Mouse (Mus musculus): ENCODE results near the gene Mif. TPM values are rescaled to one million over a fixed set of nuclear protein-coding genes. Genes with fewer than 3 reads are reported as not detected.
"Not testable (repeated sequence)": the region's sequence is repeated elsewhere in the genome, so short reads cannot be mapped to it uniquely, and the experiment has no call there.

The Mif gene
- total and polyA plus RNA-seq, 3 experiments, result 200 to 556 (median 220) TPM

DNA sequence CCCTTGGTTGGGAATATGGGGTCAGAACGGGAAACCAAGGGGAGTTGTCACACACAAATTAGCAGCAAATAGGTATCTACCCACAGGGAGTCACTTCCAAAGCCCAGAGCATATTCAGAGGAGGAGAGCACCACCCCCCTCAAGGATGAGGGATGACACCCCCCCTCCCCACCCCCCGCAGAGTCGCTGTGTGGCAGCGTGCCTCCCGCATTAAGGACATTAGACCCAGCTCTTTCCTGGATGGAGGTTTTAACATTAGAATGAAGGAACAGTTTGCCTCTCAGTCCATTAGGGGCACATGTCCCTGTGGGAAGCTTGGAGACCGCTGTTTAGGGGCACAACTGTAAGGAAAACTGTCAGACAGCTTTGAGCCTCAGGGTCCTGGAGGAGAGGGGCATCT lies 9.0 kb downstream of the Mif start:
- no peak overlapping the region for H3K27ac ChIP-seq
- no peak overlapping the region for H3K4me3 ChIP-seq
- intact Hi-C loops (cut with DNase I), result no loop called here
- H3K27me3 ChIP-seq (ENCODE audit: control insufficient read depth, insufficient read depth, low read length), result no peaks in the 10 kb centered on the region
- H3K36me3 ChIP-seq (ENCODE audit: control insufficient read depth, insufficient read depth, low read length), result no peaks in the 10 kb centered on the region
- 14% methylated on average over 6 of the region's 6 CpGs for WGBS
- no peaks in the 10 kb centered on the region for H3K4me1 ChIP-seq (ENCODE audit: control insufficient read depth, insufficient read depth, low read length)
- H3K9ac ChIP-seq (ENCODE audit: low read depth, low read length), result no peak overlapping the region
- no peak for TF ChIP-seq CTCF (IDR thresholded peaks at IDR 0.05)
- TF ChIP-seq EP300 (IDR thresholded peaks at IDR 0.05; ENCODE audit: insufficient read depth, low read depth, low read length), result no peak
- no peak for TF ChIP-seq POLR2A (IDR thresholded peaks at IDR 0.05; ENCODE audit: insufficient read depth, low read depth, low read length)
- H3K79me2 ChIP-seq (replicated peaks; ENCODE audit: control insufficient read depth, insufficient read depth, low read length), result no peaks in the 10 kb centered on the region
- DNase-seq, result no peak

DNA sequence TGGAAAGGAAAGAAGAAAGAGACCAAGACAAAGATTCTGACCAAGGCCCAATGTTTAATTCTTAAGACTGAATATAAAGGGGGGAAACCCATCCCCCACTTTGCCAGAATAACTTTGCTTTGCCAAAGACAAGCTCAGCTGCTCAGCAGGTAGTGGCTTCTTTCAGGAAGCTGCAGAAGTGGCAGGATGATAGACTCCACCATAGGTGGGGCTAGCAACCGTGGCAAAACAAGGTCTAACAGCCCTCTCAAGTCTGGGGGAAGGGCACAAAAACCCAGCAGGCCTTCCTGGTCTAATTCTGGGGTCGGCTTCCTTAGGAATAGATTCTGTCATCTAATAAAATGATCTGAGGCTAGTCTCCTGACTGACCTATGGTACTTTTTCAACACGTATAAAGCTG lies 11.7 kb downstream of the Mif start:
- H3K36me3 ChIP-seq (ENCODE audit: control insufficient read depth, insufficient read depth, low read length), result no peaks in the 10 kb centered on the region
- intact Hi-C loops (cut with DNase I), result no loop called here
- 38% methylated on average over 3 of the region's 3 CpGs for WGBS

GRCm38 (mm10) chr10:75845306-75845930 lies 14.6 kb downstream of the Mif start:
- intact Hi-C loops (cut with DNase I), result no loop called here
- 74% methylated on average over 6 of the region's 6 CpGs for WGBS
- Histone ChIP-seq H3K79me2 (replicated peaks; ENCODE audit: control insufficient read depth, insufficient read depth, low read length) (no peaks in the 10 kb centered on the region), H3K27me3 (ENCODE audit: control insufficient read depth, insufficient read depth, low read length) (no peaks in the 10 kb centered on the region), H3K4me1 (ENCODE audit: control insufficient read depth, insufficient read depth, low read length) (peaks cover 7% of the 10 kb centered on the region), H3K9ac (ENCODE audit: low read depth, low read length) (no peak overlapping the region), H3K36me3 (ENCODE audit: control insufficient read depth, insufficient read depth, low read length) (no peaks in the 10 kb centered on the region), H3K27ac (peak overlapping the region; percentile 52), H3K4me3 (no peak overlapping the region)
- no peak for DNase-seq
- no peak for TF ChIP-seq POLR2A (IDR thresholded peaks at IDR 0.05; ENCODE audit: insufficient read depth, low read depth, low read length)
- TF ChIP-seq EP300 (IDR thresholded peaks at IDR 0.05; ENCODE audit: insufficient read depth, low read depth, low read length), result no peak
- no peak for TF ChIP-seq CTCF (IDR thresholded peaks at IDR 0.05)

More for the DNA sequence above, 11.7 kb downstream of the Mif start:
- H3K79me2 ChIP-seq (replicated peaks; ENCODE audit: control insufficient read depth, insufficient read depth, low read length), result no peaks in the 10 kb centered on the region
- DNase-seq, result no peak
- H3K4me3 ChIP-seq, result no peak overlapping the region
- peaks cover 7% of the 10 kb centered on the region for H3K4me1 ChIP-seq (ENCODE audit: control insufficient read depth, insufficient read depth, low read length)
- no peak overlapping the region for H3K27ac ChIP-seq
- no peaks in the 10 kb centered on the region for H3K27me3 ChIP-seq (ENCODE audit: control insufficient read depth, insufficient read depth, low read length)
- H3K9ac ChIP-seq (ENCODE audit: low read depth, low read length), result no peak overlapping the region
- no peak for TF ChIP-seq CTCF (IDR thresholded peaks at IDR 0.05)

- Histone ChIP-seq H3K36me3 (ENCODE audit: control insufficient read depth, insufficient read depth, low read length) (no peaks in the 10 kb centered on the region), H3K79me2 (replicated peaks; ENCODE audit: control insufficient read depth, insufficient read depth, low read length) (no peaks in the 10 kb centered on the region), H3K4me3 (no peak overlapping the region), H3K27ac (peak overlapping the region; percentile 79), H3K4me1 (ENCODE audit: control insufficient read depth, insufficient read depth, low read length) (peaks cover 7% of the 10 kb centered on the region), H3K27me3 (ENCODE audit: control insufficient read depth, insufficient read depth, low read length) (no peaks in the 10 kb centered on the region), H3K9ac (ENCODE audit: low read depth, low read length) (no peak overlapping the region)
- intact Hi-C loops (cut with DNase I), result no loop called here
- no peak for DNase-seq
- TF ChIP-seq EP300 (IDR thresholded peaks at IDR 0.05; ENCODE audit: insufficient read depth, low read depth, low read length), result peak; percentile 69; the same call in 1 of the 2 replicates
- TF ChIP-seq POLR2A (IDR thresholded peaks at IDR 0.05; ENCODE audit: insufficient read depth, low read depth, low read length), result no peak
- TF ChIP-seq CTCF (IDR thresholded peaks at IDR 0.05), result peak; percentile 49
- WGBS, result 11% methylated on average over 1 of the region's 1 CpGs
These were observed 15.2 kb downstream of the Mif start for GRCm38 (mm10) chr10:75844800-75845199.

- H3K9ac ChIP-seq (ENCODE audit: low read depth, low read length); intact Hi-C loops (cut with DNase I); H3K27me3 ChIP-seq (ENCODE audit: control insufficient read depth, insufficient read depth, low read length); H3K4me1 ChIP-seq (ENCODE audit: control insufficient read depth, insufficient read depth, low read length); DNase-seq; H3K36me3 ChIP-seq (ENCODE audit: control insufficient read depth, insufficient read depth, low read length); H3K79me2 ChIP-seq (replicated peaks; ENCODE audit: control insufficient read depth, insufficient read depth, low read length); H3K4me3 ChIP-seq: not testable (repeated sequence)
- peak overlapping the region; percentile 79 for H3K27ac ChIP-seq
- 78% methylated on average over 6 of the region's 6 CpGs for WGBS
These were observed 16.1 kb downstream of the Mif start for GRCm38 (mm10) chr10:75843898-75844297.

DNA sequence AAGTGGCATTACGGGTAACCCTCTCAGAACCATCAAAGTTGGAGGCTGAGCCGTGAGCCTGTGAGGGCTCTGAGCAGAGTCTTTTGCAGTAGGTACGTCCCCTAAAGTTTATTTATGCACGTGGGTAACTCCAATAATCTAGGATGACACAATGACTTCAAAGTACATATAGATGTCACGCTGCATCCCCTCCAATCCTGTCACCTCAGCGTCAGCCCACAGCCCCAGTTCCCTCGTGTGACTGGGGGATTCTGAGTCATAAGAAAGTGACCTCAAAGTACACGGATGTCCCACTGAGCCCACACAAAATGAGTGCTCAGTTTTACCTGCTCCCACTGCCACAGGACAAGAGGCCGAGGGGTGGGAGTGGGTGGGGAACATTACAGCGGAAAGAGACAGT lies 20.9 kb downstream of the Mif start:
- Histone ChIP-seq H3K4me3 (no peak overlapping the region), H3K27me3 (ENCODE audit: control insufficient read depth, insufficient read depth, low read length) (no peaks in the 10 kb centered on the region), H3K9ac (ENCODE audit: low read depth, low read length) (no peak overlapping the region), H3K79me2 (replicated peaks; ENCODE audit: control insufficient read depth, insufficient read depth, low read length) (no peaks in the 10 kb centered on the region), H3K36me3 (ENCODE audit: control insufficient read depth, insufficient read depth, low read length) (no peaks in the 10 kb centered on the region), H3K4me1 (ENCODE audit: control insufficient read depth, insufficient read depth, low read length) (peaks cover 2% of the 10 kb centered on the region), H3K27ac (no peak overlapping the region)
- TF ChIP-seq EP300 (IDR thresholded peaks at IDR 0.05; ENCODE audit: insufficient read depth, low read depth, low read length) (no peak), POLR2A (IDR thresholded peaks at IDR 0.05; ENCODE audit: insufficient read depth, low read depth, low read length) (no peak), CTCF (IDR thresholded peaks at IDR 0.05) (no peak)
- DNase-seq, result no peak
- WGBS, result 89% methylated on average over 10 of the region's 10 CpGs
- intact Hi-C loops (cut with DNase I), result no loop called here

All from heart, adult 2 months (tissue).